Mouse (Mus musculus) adrenal gland, postnatal 14 days (tissue): ENCODE results near the gene Sell. TPM values are rescaled to one million over a fixed set of nuclear protein-coding genes. Genes with fewer than 3 reads are reported as not detected.
A peak's percentile ranks its signal among the peaks of the same experiment; 100 is the strongest.

Source experiments
- DNase-seq: peaks from one replicate; pipeline ENCODE4 v3.0.0; 2021; ENCODE audit warnings: mixed read lengths
- total RNA-seq: library from RNA; stranded (reverse); gene quantifications from 2 replicates; pipeline ENCODE4 v1.2.3, GENCODE M21; 2021

Sell gene
- total RNA-seq, 1 experiment from 2014 or later, result 1.9 TPM

DNA sequence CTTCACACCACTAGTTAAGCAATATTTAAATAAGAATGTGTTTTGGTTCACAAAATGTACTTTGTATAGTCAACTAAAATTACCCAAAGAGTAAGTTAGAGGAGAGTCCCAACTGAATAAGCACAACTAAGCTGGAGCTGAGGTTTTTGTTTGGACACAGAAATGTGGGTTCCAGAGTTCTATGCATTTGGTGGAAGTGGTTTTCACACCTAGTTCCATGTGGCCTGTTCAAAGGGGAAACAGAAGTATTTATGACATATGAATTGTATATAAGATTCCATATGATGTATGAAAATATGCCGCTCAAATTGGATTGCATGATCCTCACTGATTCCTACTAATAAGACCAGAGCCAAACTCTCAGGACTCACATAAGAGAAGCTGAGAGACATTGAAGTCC lies 13.6 kb downstream of the Sell start:
- DNase-seq, result no peak

DNA sequence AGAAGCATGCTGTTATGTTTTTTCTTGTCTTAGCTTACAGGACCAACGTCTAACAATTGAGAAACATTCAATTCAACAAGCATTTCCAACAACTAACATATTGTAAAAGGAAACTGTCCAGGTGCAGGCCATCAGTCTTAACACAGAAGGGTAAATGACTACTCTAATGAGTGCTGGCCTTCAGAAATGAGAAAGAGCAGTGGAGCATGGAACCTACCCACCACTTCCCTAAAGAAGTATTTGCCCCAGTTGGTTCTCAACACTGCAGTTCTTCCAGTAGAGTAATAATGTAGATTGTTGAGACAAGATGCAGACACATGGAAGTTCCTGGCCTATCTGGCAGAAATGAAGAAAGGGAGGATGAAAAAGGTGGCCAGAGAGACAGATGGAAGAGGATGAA lies 14.7 kb downstream of the Sell start:
- DNase-seq, result no peak

DNA sequence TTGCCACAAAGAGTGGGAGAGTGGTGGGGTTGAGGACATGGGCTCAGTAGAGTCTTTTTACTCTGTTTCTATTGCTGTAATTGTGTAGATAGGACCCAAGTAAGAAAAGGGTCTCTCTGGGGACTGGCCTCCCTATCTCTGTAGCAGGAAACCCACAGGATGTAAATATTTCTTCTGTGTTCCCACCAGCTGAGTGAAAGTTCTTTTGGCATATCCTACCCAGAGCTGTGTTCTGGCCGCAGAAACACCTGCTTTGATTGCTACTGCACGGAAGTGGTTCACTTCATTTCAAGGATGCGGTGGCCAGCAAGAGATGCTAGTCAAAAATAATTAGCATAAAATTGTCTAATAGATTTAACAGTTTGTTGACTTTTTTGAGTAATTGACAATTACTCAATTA lies 15.2 kb downstream of the Sell start:
- DNase-seq, result no peak

DNA sequence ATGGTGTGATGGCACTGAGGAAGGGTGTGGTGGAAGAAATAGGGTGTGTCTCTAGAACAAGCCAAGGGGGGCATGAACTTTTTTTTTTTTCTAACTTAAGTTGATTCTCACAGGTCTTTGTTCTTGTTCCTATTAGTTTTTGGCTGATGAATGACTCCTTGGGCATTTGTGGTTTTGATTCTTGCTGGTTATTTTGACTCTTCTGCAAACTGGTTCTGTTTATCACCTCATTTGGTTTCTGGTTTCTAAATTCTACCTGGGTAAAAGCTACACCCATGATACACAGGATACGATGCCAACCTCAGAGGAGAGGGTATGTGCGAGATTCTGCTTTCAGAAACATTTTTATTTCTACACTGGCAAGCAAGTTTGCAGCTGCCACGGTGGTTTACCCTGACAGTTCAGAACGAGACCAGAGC lies 16.6 kb downstream of the Sell start:
- DNase-seq, result no peak

DNA sequence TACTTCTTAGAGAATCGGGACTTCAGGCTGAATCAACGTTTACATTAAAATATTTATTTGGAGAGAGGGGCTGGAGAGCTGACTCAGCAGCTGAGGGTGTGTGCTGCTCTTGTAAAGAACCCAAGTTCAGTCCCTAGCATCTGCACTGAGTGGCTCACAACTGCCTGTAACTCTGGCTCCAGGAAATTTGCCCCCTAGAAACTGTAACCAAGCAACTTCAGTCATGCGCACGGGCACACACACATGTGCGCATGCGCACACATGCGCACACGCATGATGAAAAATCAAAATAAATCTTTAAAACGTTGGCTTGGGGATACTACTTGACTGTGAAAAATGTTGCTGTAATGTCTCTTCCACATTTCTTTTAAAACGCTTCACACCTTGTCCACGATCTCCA lies 17.3 kb downstream of the Sell start:
- DNase-seq, result no peak

DNA sequence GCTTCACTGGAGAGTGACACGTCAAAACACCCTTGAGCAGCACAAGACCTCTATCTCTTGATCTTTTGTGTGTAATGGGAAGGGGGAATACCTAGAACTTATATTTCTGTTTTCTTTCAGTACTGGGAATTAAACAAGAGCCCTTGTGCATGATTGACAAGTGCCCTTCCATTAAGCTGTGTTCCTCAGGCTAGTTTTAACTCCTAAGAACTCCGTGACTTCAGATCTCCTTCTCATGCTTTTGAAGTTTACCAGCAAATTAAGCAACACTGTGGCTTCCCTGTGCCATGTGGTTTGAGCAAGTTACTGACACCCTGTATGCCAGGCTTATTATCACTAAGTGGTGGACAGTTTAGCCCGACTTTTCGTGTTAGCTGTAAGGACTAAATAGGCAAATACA lies 21.3 kb downstream of the Sell start:
- no peak for DNase-seq

DNA sequence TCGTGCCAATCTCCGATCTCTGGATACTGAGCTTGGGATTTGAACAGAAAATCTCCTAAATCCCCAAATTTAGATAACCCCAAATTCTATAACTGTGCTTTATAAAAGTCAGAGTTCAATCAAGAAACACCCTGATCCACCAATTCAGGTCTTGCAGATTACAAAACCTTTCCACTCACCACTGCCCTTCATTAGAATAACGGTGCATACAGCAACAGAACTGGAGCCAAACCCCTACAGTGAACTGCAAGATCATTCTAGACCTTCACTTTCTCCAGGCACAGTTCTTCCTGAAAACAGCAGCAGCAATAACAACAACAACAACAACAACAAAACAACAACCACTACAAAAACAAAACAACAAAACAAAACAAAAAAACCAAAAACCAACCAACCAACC lies 25.0 kb downstream of the Sell start:
- no peak for DNase-seq

DNA sequence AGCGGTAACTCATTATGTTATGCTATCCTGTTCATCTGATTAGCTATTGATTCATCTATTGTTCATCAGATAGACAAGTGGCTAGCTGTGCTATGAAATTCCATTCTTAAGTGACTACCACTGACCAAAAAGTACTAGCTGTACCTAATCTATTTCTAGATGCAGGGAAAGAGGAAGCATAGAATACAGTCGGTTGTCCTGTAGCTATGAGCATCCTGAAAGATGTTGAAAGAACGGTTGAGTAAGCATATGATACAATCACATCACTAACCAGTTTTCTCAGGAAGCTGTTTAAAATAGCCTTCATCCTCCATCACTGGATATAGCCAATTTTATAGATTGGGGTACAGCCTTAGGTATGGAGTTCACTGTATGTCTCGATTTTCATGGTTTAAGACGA lies 26.1 kb downstream of the Sell start:
- no peak for DNase-seq

DNA sequence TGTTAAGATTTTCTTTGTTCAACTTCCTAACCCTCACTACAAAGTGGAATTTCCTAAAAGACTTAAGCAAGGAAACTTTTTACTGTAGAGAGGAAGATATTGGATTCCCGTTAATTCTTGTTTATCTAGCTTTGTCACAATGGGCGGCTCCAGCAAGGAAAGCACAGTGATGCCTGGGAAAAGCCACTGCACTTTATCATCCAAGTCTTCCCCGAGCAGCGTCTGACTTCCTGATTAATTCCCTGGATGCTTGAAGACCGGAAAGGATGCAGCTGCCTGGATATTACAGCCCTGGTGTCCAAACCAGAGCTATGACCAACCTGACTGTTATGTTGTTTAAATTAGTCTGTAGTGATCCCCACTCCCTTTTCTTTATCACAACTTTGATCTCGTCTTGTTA lies 35.0 kb downstream of the Sell start:
- DNase-seq, result no peak

DNA sequence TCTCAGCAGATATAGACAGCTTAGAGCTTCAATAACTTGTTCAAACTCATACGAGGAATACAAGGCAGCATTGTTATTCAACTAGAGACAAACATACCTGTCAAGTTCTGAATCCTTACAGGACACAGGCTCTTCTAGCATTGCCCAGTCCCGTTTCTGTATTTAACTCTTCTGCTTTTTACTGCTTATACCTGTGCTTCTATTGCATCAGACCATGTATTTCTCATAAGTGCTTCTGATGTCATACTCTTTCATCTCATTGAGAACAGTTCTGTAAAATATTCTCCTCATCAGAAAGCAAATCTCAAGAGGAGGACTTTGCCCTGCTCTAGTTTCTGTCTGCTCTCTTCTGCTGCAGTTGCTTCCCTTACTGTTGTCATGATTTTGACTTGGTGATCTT lies 36.1 kb downstream of the Sell start:
- no peak for DNase-seq

DNA sequence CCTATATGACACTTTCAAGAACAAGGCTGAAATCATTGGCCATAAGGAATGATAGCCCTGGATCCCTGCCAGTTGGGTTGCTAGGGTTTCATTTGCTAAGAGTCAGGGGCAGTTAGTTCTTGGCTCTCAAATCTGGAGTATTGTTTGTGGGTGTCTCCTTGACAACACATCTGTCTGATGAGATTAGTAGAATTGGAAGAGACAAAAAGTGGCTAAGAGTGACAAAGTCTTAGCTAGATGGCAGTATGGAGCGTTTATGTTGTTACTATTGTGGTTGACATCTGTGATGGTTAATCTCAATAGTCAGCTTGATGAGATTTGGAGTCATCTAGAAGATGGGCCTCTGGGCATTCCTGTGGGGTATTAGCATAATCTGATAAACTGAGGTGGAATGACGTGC lies 36.6 kb downstream of the Sell start:
- DNase-seq, result no peak

DNA sequence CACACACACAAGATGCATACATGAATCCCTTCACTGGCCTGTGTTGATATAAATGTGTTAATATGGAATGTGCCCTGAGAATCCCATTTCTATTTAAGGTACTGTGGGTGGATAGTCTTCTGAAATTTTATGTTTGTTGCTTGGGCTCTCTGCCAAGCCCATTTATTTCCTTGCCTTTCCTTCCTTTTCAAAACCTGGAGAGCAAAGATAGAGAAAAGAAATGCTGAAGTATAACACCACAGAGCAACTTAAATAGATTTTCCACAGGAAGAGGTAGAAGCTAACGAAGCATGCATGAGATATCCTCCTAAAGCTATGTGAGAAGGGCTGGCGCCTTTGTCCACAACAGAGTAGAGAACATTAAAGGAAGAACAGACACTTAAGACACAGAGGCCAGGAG lies 48.0 kb downstream of the Sell start:
- no peak for DNase-seq

DNA sequence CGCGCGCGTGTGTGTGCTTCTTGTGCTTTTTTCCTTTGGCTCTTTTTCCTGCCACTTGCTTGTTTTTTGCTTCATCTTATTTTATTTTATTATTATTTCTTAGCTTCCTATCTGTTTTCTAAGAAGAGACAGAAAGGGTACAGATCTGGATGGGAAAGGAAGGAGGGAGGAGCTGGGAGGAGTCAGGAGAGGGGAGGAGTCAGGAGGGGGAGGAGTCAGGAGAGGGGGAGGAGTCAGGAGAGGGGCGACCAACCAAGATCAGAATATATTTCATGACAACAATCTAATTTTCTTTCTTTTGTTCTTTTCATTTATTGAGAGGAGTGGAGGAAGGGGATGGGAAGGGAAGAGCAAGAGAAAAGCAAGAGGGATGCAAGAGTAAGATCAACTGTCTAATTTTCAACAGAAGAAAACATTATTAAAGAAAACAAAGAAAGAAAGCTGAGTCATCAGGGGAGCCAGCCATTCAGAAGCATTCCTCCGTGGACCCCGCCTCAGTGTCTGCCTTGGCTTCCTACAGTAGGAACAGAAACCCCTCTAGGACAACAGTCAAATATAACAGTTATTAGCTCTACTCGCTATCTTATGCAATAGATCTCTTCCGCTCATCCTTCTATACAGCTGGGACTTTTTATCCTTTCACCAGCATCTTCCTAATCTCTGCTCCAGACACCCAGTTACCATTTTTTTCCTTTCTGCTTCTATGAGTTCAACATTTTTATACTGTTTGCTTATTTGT lies 49.0 kb downstream of the Sell start:
- no peak for DNase-seq

DNA sequence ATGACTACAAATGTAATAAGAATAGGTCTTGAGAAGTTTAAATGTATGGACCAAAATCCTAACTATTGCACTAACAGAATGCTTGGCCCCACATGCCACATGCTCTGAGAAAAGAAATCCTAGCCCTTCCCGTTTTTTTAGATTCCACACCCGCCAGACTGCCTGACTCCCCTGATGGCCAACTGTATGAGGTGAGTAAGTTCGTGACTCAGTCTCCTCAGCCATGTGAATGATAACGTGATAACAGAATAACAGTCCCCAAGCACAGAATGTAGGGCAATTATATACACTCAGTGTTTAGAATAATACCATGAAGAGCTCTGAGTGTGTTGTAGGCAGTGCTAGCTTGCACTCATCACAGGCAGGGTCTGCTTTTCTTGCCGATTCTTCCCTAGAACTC lies 52.5 kb downstream of the Sell start:
- DNase-seq, result no peak

DNA sequence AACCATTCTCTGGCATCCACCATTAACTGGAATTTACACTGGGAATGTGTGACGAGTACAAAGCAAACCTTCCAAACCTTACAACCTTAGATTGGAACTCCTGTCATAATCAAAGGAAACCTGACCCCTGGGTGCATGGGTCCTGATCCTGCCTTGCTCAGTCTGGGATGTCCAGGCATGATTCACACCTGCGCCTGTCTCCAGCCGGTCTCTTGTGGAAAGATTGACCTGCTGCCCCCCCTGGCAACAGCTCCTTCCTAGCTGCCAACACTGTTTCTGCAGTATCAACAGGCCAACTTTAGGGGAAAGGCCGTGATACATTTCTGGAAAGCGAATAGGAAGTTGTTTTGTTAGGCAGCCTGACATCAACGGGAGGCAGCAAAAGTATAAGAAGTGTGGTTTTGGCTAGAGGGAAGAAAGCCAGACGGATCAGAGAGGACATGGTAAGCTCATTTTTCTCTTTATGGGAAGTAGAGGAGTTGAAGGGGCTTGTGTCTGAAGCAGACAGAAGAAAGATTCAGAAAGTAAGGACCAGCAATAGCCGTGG lies 53.2 kb downstream of the Sell start, which contains the start of gene Selp:
Gene Selp (plus strand): TSS at position 318 of the 547 bp plus-strand sequence.
- peak; percentile 15 for DNase-seq

DNA sequence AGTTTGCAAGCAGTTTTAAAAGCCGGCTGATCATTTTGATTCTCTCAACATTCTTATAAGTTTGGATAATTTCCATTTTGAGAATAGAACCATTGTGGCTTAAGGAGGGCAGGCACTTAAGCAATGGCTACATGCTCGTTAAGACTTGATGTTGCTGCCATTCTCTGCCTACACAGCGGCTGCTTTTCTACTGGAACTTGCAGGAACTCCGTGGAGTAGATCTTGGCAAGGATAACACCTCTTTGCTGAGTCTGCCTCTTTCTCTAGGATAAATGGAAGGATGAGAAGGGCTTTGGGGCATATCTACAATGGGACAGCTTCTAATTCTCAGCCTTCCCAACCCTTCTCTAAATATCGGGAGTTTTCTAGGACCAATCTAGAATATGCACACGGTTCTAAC lies 53.9 kb downstream of the Sell start:
- DNase-seq, result no peak

DNA sequence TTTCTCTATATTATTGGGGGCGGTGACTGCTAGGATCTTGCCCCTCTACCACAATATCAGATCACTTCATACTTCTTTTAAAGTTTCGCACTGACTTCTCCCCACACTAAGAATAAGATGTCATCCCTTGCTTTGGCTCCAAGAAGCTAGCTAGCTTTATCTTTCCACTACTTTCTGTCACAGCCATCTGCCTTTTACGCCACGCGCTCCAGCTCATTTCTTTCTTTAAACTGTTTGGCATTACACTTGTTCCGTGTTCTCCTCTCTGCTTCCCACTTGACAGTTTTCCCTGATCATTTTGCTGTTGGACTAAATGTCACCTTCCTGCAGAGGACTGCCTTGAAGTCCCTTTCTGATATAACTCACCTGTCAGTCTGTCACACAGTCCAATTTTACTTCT lies 56.1 kb downstream of the Sell start:
- DNase-seq, result no peak

DNA sequence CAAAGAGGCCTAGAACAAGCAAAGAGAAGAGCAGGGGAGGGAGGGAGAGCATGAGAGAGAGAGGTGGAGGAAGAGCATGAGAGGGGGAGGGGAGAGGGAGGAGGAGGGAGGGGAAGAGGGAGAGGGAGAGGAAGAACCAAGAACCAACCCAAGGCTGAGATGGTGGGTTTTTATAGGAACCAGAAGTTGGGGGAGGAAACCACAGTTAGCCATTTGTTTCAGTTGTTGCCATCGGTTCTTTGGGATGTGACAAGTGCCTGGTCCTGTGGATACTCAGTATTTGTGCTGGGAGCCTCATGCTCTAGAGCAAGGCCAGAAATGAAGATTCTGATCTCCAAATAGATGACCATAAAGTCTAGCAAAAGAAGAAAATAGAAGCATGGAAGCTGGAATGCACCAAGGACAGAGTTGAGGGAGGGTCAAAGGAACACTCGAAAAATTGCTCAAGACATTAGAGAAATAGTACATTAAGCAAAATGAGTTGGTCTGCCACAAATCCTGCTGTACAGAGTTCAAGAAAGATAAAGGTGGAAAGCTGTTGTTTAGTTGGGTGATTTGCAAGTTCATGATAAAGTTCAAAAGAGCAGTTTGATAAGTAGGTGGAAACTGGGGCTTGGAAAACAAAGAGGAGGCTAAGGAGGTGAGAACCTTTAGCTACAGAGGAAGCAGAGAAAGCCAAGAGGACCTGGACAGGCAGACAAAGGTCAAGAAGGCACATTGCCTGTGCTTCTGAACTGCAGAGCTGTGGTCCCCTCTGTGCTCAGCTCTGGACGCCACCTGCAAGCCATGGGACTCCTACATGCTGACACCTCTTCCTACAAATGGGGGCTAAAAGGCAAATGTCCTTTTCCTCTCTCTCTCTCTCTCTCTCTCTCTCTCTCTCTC lies 58.4 kb downstream of the Sell start:
- no peak for DNase-seq

DNA sequence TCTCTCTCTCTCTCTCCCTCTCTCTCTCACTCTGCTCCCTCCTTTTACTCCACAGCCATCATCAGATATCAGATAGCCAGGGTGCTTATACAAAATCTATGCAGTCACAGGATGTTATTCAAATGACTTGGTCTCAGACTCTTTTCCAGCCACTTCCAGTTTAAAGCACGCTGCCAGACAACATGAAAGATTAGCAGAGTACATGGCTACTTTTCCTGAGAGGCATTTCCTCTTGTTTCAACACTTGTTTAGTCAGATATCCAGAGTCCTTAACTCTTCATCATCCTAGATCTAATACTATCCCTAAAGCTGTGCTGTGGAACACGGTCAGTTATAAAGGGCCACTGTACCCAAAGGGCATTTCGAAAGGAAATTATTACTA lies 59.0 kb downstream of the Sell start:
- no peak for DNase-seq

DNA sequence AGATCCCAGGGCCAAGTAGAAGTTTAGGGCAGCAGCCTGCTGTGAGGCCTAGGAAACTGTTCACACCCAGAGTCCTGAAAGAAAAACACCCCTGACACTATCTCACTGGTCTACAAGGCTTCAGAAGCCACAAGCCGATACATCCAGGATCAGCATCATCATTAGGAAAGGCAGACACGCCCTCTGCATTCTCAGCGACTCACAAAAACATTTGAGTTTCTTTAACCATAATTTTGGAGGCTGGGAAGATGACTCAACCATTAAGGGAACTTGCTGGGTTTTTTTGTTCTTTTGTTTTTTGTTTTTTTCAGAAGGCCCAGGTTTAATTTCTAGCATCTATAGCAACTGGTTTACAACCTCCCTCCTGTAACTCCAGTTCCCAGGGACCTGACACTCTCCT lies 62.1 kb downstream of the Sell start:
- no peak for DNase-seq

DNA sequence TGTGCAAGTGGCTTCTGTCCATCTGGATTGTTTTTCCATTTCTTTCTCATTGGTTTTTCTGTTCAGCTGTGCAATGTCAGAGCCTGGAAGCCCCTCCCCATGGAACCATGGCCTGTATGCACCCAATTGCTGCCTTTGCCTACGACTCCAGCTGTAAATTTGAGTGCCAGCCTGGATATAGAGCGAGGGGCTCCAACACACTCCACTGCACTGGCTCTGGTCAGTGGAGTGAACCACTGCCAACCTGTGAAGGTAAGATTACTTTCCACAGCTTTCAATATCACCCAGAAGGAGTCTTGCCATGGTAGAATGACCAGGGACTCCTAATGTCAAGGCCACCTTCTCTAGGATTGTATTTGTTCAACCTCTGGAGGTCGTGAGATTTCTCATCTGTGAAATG lies 68.2 kb downstream of the Sell start:
- no peak for DNase-seq

DNA sequence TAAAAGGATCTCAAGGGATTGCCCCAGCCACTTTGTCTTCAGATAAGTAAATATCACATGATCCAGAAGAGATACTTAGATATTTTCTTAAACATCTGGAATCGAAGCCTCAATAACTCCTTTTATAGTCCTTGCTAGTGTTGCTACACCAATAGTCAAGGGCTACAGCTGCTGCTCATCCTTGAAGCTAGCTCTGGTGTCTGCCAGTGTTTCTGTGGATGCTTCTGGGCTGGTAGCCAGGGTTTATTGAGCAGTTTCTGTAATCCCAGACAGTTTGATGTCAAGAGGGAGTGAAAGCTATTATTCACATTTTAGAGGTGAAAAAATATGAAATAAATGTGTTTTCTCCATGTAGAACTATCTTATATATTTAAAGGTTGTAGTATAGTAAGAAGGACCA lies 70.8 kb downstream of the Sell start:
- no peak for DNase-seq
